Mouse (Mus musculus) gastrocnemius, postnatal 4 days (tissue): Measurements from ENCODE around the gene Tnpo3. TPM values are rescaled to one million over a fixed set of nuclear protein-coding genes. Genes with fewer than 3 reads are reported as not detected.

ENCODE experiments used
- DNase-seq, 2 experiments: peaks; one replicate each; pipeline ENCODE4 v3.0.0; 2021 to 2022; ENCODE audit warnings: low spot score in 2 of 2, mixed read lengths in 2 of 2
- long read RNA-seq, 2 experiments: library from polyadenylated mRNA; stranded (forward); transcript quantifications; one replicate each; pipeline ENCODE4 v2.0.0; 2021
- total RNA-seq, 2 experiments: library from RNA; stranded (reverse); gene quantifications; 2 replicates each; pipeline ENCODE4 v1.2.3; 2021

Tnpo3 gene
- total RNA-seq: 10 to 100 TPM; 47.2 to 52.3 TPM
- long read RNA-seq, experiment 1, full-length matches to known transcripts: 22 of 31 reads
- long read RNA-seq, experiment 1, partial matches to known transcripts: 4 of 31 reads
- long read RNA-seq, experiment 1, other reads (novel, unspliced or antisense): 5 of 31 reads
- long read RNA-seq, experiment 2, full-length matches to known transcripts: 36 of 46 reads
- long read RNA-seq, experiment 2, partial matches to known transcripts: 1 of 46 reads
- long read RNA-seq, experiment 2, other reads (novel, unspliced or antisense): 9 of 46 reads

DNA sequence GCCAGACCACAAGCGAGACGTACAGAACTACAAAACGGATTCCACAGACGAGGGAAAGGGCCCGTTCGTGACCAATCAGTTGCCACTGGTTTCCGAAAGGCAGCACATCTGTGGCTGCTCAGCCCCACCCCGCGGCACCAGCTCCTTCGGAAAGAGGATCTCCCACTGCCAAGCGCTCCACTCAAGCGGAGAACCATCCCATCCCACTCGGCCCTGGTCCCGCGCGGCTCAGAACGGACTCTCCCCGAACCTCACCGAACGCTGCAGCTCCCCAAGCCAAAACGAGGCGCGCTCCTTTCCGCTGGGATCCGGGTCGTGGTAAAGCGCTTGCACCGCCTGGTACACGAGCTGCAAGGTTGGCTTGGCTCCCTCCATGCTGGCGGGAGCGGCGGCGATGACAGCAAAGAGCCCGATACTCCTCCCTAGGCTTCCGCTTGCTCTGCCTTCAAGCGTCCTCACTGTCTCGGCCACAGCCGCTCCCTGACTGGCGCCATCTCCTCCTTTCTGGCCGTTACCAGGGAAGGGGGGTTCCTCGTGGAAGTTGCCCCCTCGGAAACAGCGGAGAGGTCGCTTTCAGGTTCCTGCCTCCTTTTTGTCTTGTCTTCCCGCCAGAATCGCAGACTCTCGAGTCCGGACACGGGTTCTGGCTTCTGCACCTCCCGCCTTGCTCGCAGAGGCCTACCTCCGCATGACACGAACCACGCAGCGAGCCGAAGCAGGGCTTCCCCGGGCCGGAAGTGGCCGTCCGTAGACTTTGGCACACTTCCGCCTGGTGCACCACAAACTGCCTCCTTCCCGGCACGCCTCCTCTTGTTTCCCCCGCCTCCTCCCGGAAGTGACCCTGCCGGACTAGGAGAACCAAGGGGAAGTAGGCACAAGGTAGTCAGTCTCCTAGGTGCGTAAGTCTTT is at the start of gene Tnpo3:
Gene Tnpo3, minus strand, starts transcription at position 777 of the 909 bp plus-strand sequence.
- DNase-seq: peak; percentile 82 to 91

DNA sequence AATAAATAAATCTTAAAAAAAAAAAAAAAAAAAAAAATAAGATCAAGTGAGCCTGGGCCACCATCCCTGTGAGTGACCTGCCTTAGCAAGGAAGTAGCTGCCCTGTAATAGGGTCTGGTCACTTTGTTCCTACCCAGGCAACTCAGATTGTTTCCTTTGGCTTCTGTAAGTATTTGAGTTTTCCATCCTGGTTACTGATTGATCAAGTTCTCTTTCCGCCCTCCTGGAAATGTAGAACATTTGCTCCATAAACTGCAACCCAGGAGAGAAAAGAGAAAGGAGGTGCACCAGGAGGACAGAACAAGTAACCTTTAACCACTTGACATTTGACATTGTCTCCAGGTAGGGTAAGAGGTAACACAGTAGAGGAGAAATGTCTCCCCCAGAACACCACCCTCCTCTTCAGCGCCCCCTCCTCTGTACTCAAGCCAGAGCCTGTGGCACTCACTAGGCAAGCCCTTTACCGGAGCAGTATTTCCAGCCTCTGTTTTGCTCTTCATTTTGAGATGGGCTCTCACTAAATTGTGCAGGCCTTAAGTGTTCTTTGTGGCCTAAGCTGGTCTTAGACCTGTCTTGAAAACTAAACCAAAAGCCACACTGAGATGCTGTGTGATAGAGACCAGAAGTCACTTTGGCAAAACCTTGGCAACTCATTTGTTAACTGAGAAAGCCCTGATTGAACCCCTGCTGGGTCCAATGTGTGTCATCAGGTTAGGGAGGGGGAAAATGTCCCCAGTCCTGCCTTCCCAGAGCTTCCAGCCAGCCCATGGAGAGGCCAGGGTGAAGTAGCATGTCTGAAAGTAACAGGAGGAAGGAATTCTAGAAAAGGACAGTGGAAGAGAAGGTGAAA is 49.2 kb upstream of the Tnpo3 start:
- no peak for DNase-seq

- no peak for DNase-seq
Observed at GRCm38 (mm10) chr6:29653271-29653670, 43.6 kb upstream of the Tnpo3 start.

DNA sequence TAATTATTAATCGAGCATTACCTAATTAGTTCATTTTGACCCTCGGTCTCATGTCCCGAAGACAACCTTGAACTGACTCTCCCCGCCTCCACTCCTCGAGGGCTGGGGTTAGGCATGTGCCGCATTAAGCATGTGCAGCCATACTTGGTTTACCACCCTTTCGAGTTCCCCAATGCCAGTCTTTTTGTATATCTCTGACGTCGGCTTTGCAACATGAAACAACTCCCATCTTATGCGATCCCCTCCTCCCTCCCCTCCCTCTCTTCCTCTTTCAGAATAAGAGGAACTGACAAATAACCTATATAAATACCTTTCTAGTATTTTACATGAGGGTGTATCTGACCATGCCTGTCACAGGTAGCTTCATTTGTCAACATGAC is 40.5 kb upstream of the Tnpo3 start:
- DNase-seq: no peak

DNA sequence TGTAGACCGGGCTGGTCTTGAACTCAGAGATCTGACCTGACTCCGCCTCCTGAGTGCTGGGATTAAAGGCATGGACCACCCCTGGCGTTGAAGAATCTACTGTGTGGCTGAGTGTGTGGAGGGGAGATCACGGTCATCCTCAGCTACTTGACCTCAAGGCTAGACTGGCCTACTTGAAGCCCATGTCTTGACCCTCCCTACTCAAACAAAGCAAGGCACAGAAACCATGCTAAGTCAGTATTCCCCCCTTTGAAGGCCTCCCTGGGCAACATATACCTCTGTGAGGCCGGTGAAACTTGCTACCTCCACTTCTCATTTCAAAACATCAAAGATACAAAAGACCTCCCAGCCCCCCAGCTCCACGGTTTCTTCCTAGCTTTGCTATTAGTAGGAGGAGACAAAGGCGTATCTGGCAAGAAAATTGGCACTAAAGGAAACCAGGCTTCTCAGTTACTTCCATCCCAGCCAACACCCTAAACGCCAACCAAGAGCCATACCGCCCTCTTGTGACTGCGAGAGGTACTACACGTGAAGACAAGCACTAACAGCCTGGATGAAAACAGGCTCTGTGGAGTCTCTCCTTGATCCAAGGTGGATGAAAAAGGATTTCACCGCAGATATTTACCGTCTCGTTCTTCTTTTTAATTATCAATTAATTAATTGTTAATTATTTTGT is 39.9 kb upstream of the Tnpo3 start:
- peak; percentile 67 to 82 for DNase-seq

GRCm38 (mm10) chr6:29641816-29642215 is 32.1 kb upstream of the Tnpo3 start:
- DNase-seq: no peak

DNA sequence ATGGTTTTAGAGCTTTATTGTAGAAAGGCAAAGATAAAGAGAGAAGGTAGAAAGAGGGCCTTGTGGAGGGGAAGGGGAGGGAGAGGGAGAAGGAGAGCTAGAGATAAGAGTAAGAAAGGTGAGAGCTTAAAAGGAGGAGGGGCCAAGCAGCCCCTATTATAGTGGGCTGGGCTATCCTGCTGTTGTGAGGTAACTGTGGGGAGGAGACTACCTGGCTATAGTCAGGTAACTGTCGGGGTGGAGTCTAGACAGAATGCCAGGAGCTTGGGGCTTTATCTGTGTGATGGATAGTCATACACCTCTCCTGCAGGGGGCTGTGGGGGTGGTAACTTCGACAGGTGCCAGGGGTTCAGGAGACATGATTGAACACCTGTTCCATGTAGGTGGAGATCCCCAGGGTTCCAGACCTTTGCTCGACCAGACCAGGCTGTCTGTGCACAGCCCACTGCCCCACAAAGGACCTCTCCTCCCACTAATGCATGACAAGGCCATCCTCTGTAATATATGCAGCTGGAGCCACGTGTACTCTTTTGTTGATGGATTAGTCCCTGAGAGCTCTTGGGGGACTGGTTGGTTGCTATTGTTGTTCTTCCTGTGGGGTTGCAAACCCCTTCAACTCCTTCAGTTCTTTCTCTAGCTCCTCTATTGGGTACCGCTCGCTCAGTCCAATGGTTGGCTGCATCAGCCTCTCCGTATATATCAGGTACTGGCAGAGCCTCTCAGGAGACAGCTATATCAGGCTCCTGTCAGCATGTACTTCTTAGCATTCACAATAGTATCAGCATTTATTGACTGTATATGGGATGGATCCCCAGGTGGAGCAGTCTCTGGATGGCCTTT is 30.1 kb upstream of the Tnpo3 start:
- no peak for DNase-seq

- no peak for DNase-seq
Observed at GRCm38 (mm10) chr6:29638844-29639460, 29.3 kb upstream of the Tnpo3 start.

DNA sequence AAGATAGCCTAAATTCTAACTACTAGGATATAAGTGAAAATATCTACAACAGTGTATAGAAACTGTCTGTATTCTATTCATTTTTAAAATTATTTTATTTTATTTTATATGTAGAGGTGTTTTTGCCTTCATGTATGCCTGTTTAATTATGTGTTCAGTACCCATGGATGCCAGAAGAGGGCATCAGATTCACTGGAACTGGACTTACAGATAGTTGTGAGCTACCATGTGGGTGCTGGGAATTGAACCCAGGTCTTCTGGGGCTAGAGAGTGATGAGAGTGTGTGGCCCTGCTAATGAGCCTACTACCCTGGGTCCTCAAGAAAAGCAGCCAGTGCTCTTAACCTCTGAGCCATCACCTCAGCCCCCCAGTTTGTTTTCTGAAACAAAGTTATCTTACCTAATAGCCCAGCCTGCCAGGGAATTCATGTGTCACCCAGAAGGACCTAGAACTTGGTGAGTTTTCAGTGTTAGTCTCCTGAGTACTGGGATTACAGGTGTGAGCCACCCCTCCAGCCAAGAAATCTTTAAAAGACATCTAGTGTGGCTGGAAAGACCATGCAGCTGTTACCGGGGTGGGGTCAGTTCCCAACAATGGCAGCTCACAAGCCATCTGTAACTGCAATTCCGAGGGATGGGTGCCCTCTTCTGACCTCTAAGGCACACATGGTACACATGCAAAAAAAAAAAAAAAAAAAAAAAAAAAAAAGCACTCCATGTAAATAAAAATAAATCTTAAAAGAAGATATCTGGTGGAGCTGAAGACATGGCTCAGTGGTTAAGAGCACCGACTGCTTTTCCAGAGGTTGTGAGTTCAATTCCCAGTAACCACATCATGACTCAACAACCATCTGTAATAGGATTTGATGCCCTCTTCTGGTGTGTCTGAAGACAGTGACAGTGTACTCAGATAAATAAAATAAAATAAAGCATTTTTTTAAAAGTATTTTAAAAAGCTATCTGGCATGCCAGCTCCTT is 28.0 kb upstream of the Tnpo3 start:
- DNase-seq: no peak

GRCm38 (mm10) chr6:29636322-29637092 is 26.8 kb upstream of the Tnpo3 start:
- DNase-seq: no peak

DNA sequence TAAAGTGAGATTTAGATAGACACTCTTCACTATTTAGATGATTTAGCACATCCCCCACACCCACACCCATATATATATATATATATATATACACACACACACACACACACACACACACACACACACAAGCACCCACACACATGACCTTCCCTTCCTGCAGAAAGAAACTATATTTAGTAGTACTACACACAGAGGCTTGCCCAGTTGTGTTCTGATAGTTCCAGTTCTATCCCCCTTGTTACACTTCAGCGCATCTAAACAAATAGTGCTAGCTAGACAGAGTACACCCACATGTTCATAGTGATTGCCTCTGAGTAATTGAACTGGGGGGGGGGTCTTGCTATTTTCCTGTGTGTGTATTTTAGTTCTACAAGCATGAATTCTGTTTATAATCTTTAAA is 24.9 kb upstream of the Tnpo3 start:
- no peak for DNase-seq

DNA sequence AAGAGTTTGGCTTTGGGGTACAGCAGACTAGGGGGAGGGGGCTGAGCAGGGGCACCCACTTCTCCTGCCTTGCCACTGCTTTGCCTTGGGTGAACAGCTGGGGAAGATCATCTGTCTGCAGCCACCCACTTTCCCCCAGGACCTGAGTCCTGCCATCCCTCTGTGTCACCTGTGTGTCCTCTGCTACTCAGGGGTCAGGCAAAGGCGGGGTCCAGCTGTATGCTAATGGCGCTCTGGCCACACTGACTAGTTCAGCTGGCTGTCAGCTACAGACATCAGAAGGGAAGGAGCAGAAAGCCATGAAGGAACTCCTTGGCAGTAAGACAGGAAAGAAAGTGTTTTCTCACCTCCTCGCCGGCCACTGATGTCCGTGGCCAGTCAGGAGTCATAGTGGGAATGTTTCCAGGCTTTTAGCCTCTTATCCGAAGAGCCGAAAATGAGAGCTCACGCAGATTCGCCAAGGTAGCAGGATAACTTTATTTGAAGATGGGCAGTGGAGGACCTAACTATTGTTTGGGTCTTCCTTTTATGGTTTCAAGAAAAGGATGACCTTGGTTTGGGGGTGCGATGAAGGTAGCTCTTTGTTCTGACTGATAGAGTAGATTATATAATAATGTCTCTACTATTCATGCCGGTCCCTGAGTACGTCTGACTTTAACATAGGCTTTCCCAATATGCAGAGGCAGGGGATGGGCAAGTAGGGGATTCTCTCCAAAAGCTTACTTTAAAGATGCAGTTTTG is 23.0 kb upstream of the Tnpo3 start:
- DNase-seq: no peak

DNA sequence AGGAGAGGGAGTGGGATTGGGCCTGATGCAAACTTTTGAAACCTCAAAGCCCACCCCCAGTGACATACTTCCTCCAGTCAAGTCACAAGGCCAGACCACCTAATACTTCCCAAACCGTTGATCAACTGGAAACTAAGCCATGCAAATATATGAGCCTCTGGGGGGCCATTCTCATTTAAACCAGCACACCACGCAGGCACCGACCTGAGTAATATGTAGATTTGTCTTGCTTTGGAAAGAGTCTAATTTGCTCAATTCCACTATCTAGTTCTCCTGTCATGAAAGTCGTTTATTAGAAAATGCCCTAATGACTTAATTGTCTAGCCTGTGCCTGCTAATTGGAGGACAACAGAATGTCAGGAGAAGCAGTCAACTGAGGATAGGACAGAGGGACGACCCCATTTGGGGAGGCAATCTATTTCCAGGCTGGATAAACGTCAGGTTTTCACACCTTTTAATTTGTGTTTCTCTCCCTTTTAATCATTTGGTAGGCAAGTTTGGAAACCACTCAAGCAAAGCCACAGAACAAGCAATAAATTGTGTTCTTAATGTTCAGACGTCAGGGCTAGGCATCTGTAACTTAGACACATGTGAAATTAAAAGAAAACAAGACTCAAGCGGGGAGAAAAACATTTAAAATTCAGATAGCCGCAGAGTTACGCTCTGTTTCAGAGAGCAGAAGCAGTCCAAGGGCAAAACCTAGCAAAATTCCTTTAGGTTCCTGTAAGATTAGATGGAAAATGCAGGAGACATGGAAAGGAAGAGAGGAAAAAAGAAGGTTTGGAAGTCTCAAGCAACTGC is 22.3 kb upstream of the Tnpo3 start:
- no peak for DNase-seq

- no peak for DNase-seq
Observed at GRCm38 (mm10) chr6:29630216-29630615, 20.5 kb upstream of the Tnpo3 start.

- no peak for DNase-seq
Observed at GRCm38 (mm10) chr6:29627756-29628155, 18.1 kb upstream of the Tnpo3 start.

DNA sequence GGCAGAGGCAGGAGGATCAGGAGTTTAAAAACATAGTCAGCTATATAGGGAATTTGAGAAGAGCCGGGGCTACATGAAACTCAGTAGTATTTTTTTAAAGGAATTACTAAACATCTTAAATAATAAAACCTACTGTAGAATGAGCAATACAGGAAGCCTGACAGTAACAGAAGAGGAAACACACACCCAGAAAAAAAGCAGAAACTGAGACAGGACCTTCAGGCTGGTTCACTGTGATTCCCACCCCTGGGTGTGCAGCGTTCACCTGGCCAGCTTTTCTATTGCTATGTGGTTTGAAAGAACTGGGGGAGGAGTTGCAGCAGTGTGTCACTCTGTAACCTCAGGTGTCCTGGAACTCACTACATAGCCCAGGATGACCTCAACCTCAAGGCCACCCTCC is 14.2 kb upstream of the Tnpo3 start:
- DNase-seq: no peak
